Mouse (Mus musculus) thymus, adult 2 months (tissue): Measurements from ENCODE around the gene Bag3.

Source experiments
- CTCF ChIP-seq: fragments of 200-500 bp; IDR thresholded peaks from 2 replicates; pipeline ENCODE4 v1.5.1; 2012; ENCODE audit warnings: mild to moderate bottlenecking, control low read depth, low read length, moderate library complexity, borderline replicate concordance; ENCODE audit not compliant: control insufficient read depth, poor library complexity, insufficient read depth; ENCODE audit errors: extremely low read depth
- POLR2A ChIP-seq: fragments of 200-500 bp; IDR thresholded peaks from 2 replicates; pipeline ENCODE4 v1.6.1; 2012; ENCODE audit warnings: mild to moderate bottlenecking, low read length, control low read depth, moderate library complexity; ENCODE audit not compliant: control insufficient read depth, poor library complexity, insufficient read depth; ENCODE audit errors: extremely low read depth

- TF ChIP-seq POLR2A (no peak), CTCF (no peak)
Measured at GRCm38 (mm10) chr7:128553105-128553705, 29.8 kb downstream of the Bag3 start.
